Mouse (Mus musculus) midbrain, postnatal 0 days (tissue): ENCODE measurements around the gene Jak3. TPM values are rescaled to one million over a fixed set of nuclear protein-coding genes. Genes with fewer than 3 reads are reported as not detected.

Source experiments
- ATAC-seq: fragments of 200-750 bp; cut with Nextera tagmentation; 2 replicates; pipeline ENCODE4 v1.8.0; 2017; ENCODE audit warnings: moderate number of reproducible peaks, mild to moderate bottlenecking, moderate TSS enrichment, moderate library complexity; ENCODE audit not compliant: low FRiP score
- DNase-seq: peaks from one replicate; pipeline ENCODE4 v3.0.0-alpha.2; 2015; ENCODE audit warnings: low spot score
- H3K27ac ChIP-seq: fragments of 300-500 bp; sonication (generic); 2 replicates; pipeline ENCODE4 v1.5.1; 2014; ENCODE audit warnings: low read depth, mild to moderate bottlenecking, low read length, mixed read lengths
- H3K27me3 ChIP-seq: fragments of 300-500 bp; sonication (generic); 2 replicates; pipeline ENCODE4 v1.6.1; 2014; ENCODE audit warnings: low read length, control low read depth, mixed read lengths; ENCODE audit not compliant: insufficient read depth
- H3K36me3 ChIP-seq: fragments of 300-500 bp; sonication (generic); 2 replicates; pipeline ENCODE4 v1.6.1; 2014; ENCODE audit warnings: low read length, control low read depth, mixed read lengths; ENCODE audit not compliant: insufficient read depth
- H3K4me1 ChIP-seq: fragments of 300-500 bp; sonication (generic); 2 replicates; pipeline ENCODE4 v1.6.1; 2014; ENCODE audit warnings: mild to moderate bottlenecking, control low read depth, antibody characterized with exemption, low read length, mixed read lengths; ENCODE audit not compliant: insufficient read depth
- H3K4me2 ChIP-seq: fragments of 300-500 bp; sonication (generic); 2 replicates; pipeline ENCODE4 v1.6.1; 2014; ENCODE audit warnings: low read depth, mild to moderate bottlenecking, low read length, mixed read lengths; ENCODE audit not compliant: poor library complexity, severe bottlenecking
- H3K4me3 ChIP-seq: fragments of 300-500 bp; sonication (generic); 2 replicates; pipeline ENCODE4 v1.5.1; 2014; ENCODE audit warnings: low read depth, mild to moderate bottlenecking, low read length, moderate library complexity
- H3K9ac ChIP-seq: fragments of 300-500 bp; sonication (generic); replicated peaks from 2 replicates; pipeline ENCODE4 v1.6.1; 2014; ENCODE audit warnings: mild to moderate bottlenecking, low read length, moderate library complexity, mixed read lengths; ENCODE audit not compliant: poor library complexity, severe bottlenecking
- H3K9me3 ChIP-seq: fragments of 300-500 bp; sonication (generic); 2 replicates; pipeline ENCODE4 v1.6.1; 2016; ENCODE audit warnings: low read length, control low read depth
- CTCF ChIP-seq: IDR thresholded peaks from 2 replicates; pipeline ENCODE4 v1.5.1; 2016; ENCODE audit warnings: antibody characterized with exemption, mild to moderate bottlenecking
- WGBS: fragments of 180-500 bp; shearing (Covaris S2); extraction: QIAGEN DNeasy Blood & Tissue Kit; methylation state at CpG from one replicate; pipeline ENCODE4 v1.1.7; 2014; 5-methylcytosine and 5-hydroxymethylcytosine counted together
- polyA plus RNA-seq: library from polyadenylated mRNA; unstranded; fragments of >200 nt; fragmentation: Nextera tagmentation; extraction: Ambion mirVana; gene quantifications from 2 replicates; pipeline ENCODE4 v1.2.1, GENCODE M21; 2015
- total RNA-seq: library from RNA; depleted of rRNA; stranded (reverse); fragments of >200 nt; gene quantifications from 2 replicates; pipeline ENCODE4 v1.2.3, GENCODE M21; 2014

Jak3 gene
- total and polyA plus RNA-seq, 2 experiments from 2014 or later: 6.4 to 12.3 TPM

- H3K9ac ChIP-seq: peak overlapping the region; percentile 44
- no peak overlapping the region for H3K27ac ChIP-seq
- no peak for TF ChIP-seq CTCF
- H3K9me3 ChIP-seq: no peaks in the 10 kb centered on the region
- no peak overlapping the region for H3K4me2 ChIP-seq
- DNase-seq: no peak
- 44% methylated on average over 5 of the region's 5 CpGs for WGBS
- peaks cover 17% of the 10 kb centered on the region; the same call in 1 of the 2 replicates for H3K4me1 ChIP-seq
- no peak overlapping the region for H3K4me3 ChIP-seq
- ATAC-seq: no peak
- peaks cover 25% of the 10 kb centered on the region for H3K36me3 ChIP-seq
- no peaks in the 10 kb centered on the region for H3K27me3 ChIP-seq
Observed at GRCm38 (mm10) chr8:71667256-71667655, 8.8 kb upstream of the Jak3 start.

- Histone ChIP-seq H3K9me3 (no peaks in the 10 kb centered on the region), H3K4me2 (peak overlapping the region; percentile 26), H3K4me3 (peak overlapping the region; percentile 1; the same call in 1 of the 2 replicates), H3K27me3 (no peaks in the 10 kb centered on the region), H3K9ac (peak overlapping the region; percentile 29; the same call in 1 of the 2 replicates), H3K36me3 (peaks cover 17% of the 10 kb centered on the region), H3K27ac (0 out of 2 replicates have a peak overlapping the region, but pooled peaks have one; percentile 12), H3K4me1 (peaks cover 17% of the 10 kb centered on the region; the same call in 1 of the 2 replicates)
- WGBS: 9% methylated on average over 21 of the region's 21 CpGs
- ATAC-seq: no peak
- DNase-seq: peak; percentile 37
- no peak for TF ChIP-seq CTCF
Observed at GRCm38 (mm10) chr8:71668220-71668975, 7.7 kb upstream of the Jak3 start.

- TF ChIP-seq CTCF: no peak
- DNase-seq (no peak), ATAC-seq (peak; percentile 11)
Observed at GRCm38 (mm10) chr8:71670198-71670597, 5.9 kb upstream of the Jak3 start.

GRCm38 (mm10) chr8:71670621-71671548 is 5.2 kb upstream of the Jak3 start:
- Histone ChIP-seq H3K27ac (peak overlapping the region; percentile 75), H3K27me3 (no peaks in the 10 kb centered on the region), H3K4me3 (peak overlapping the region; percentile 73), H3K36me3 (no peaks in the 10 kb centered on the region), H3K4me2 (peak overlapping the region; percentile 67), H3K4me1 (peaks cover 17% of the 10 kb centered on the region; the same call in 1 of the 2 replicates), H3K9me3 (no peaks in the 10 kb centered on the region), H3K9ac (peak overlapping the region; percentile 79)
- peak; percentile 92 for DNase-seq
- peak; percentile 67 for ATAC-seq
- no peak for TF ChIP-seq CTCF
- 1% methylated on average over 54 of the region's 64 CpGs for WGBS

More at GRCm38 (mm10) chr8:71670198-71670597, 5.9 kb upstream of the Jak3 start:
- Histone ChIP-seq H3K9me3 (no peaks in the 10 kb centered on the region), H3K9ac (peak overlapping the region; percentile 79), H3K27me3 (no peaks in the 10 kb centered on the region), H3K27ac (peak overlapping the region; percentile 75), H3K36me3 (no peaks in the 10 kb centered on the region), H3K4me3 (peak overlapping the region; percentile 73), H3K4me1 (peaks cover 17% of the 10 kb centered on the region; the same call in 1 of the 2 replicates), H3K4me2 (peak overlapping the region; percentile 67)
- 5% methylated on average over 12 of the region's 12 CpGs for WGBS

- Histone ChIP-seq H3K4me3 (peak within 1 kb of the TSS; percentile 73), H3K36me3 (no peaks in the 10 kb centered on the region), H3K9me3 (no peaks in the 10 kb centered on the region), H3K27me3 (no peaks in the 10 kb centered on the region), H3K4me1 (peaks cover 17% of the 10 kb centered on the region; the same call in 1 of the 2 replicates), H3K4me2 (peak within 1 kb of the TSS; percentile 67), H3K27ac (peak within 1 kb of the TSS; percentile 75), H3K9ac (peak within 1 kb of the TSS; percentile 79)
- ATAC-seq: peak; percentile 76
- TF ChIP-seq CTCF: no peak
- DNase-seq: peak; percentile 94
- under 1% methylated on average over 42 of the region's 42 CpGs for WGBS
Observed at GRCm38 (mm10) chr8:71671549-71671965, 4.5 kb upstream of the Jak3 start, which contains the start of gene Unc13a. TSS of gene Unc13a (minus strand) at chr8:71671757.
